Mouse (Mus musculus) gastrocnemius, adult 8-10 months (tissue): Measurements from ENCODE around the gene Sgk1. TPM values are rescaled to one million over a fixed set of nuclear protein-coding genes. Genes with fewer than 3 reads are reported as not detected.
A peak's percentile ranks its signal among the peaks of the same experiment; 100 is the strongest.

Experiments used
- DNase-seq, 2 experiments: peaks; one replicate each; pipeline ENCODE4 v3.0.0; 2022; ENCODE audit warnings: low spot score in 2 of 2
- total RNA-seq, 4 experiments: library from RNA; stranded (reverse); gene quantifications; 2 replicates each; pipeline ENCODE4 v1.2.4; 2022

The Sgk1 gene
- total RNA-seq, 4 experiments from 2014 or later: 176 to 239 (median 185) TPM

DNA sequence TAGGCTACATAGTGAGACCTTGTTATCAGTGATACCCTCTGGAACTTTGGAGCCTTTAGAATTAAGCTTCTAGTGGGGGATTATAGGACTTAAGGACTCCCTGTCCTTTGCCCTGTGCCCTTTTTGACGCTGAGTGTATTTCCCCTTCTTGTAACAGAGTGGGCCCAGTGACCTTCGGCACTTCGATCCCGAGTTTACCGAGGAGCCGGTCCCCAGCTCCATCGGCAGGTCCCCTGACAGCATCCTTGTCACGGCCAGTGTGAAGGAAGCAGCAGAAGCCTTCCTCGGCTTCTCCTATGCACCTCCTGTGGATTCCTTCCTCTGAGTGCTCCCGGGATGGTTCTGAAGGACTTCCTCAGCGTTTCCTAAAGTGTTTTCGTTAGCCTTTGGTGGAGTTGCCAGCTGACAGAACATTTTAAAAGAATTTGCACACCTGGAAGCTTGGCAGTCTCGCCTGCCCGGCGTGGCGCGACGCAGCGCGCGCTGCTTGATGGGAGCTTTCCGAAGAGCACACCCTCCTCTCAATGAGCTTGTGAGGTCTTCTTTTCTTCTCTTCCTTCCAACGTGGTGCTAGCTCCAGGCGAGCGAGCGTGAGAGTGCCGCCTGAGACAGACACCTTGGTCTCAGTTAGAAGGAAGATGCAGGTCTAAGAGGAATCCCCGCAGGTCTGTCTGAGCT lies 116.7 kb downstream of the Sgk1 start:
- no peak for DNase-seq

DNA sequence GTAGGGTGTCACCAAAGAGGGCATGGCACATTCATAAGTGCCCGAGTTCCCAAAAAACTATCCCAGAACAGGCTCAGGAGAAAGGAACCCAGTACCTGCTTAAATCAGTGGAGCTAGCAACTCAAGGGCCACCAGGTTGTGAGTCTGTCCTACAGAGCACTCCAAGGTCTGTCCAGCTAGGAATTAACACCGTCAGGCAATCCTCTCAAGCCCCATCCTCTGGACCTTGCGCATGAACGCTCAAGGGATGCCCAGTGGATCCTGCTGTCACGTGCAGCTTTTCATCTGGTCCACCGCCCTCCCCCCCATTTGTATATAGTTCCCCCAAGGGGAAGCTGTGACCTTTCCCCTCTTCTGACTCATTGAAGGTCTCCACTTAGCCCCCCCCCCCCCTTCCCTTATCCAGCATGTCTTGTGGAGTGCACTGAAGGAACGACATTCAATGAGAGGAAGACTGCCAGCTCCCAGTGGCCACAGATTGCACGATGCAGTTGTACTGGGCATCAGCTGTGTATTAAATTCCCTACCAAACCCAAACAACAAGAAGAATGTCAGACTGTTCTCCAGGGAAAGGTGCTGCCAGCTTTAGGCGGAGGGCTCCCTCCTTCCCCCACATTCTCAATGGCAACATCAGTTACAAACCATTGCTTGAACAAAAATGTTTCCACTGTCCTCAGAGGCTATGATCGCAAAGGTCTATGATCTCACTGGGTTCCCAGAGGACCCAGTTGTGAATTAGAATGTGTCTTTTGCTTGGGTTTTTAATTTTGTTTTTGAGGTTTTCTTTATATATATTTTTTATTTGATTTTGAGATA lies 118.7 kb downstream of the Sgk1 start:
- peak in 1 of 2 experiments; percentile 37 for DNase-seq

DNA sequence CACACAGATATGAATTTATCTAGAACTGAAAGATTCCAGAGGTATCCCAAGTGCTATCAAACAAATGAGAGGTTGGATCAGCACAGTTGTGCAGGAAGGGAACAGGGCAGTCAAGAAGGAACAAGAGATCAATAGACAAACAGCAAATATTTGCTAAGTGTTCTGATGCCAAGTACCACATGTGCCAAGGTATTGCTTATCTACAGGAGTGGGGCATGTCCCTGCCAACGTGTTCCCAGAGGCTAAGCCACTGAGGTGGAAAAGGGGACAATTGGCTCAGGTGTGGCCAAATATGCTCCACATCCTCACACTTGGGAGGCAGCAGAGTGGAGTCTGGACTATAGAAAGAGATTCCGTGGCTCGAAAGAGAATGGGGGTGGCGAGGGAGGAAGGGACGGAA lies 119.6 kb downstream of the Sgk1 start:
- no peak for DNase-seq

DNA sequence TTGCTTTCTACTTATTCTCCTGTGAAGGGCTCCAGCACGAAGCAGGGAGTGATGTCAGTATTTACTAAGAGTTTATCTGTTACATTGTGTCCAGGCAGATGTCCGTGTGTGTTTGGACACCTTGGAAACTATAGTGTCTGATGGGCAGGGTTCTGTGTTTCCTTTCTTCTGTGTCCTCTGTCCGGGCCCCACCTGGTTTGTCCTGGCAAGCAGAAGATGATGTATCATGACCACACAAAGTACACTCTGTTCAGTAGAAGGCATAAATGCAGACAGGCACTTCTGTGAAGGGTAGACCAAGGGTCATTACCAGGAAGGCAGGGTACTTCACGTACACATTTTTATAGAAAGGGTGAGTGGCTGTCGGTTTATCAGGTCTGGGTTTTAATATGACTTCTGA lies 122.8 kb downstream of the Sgk1 start:
- DNase-seq: no peak

DNA sequence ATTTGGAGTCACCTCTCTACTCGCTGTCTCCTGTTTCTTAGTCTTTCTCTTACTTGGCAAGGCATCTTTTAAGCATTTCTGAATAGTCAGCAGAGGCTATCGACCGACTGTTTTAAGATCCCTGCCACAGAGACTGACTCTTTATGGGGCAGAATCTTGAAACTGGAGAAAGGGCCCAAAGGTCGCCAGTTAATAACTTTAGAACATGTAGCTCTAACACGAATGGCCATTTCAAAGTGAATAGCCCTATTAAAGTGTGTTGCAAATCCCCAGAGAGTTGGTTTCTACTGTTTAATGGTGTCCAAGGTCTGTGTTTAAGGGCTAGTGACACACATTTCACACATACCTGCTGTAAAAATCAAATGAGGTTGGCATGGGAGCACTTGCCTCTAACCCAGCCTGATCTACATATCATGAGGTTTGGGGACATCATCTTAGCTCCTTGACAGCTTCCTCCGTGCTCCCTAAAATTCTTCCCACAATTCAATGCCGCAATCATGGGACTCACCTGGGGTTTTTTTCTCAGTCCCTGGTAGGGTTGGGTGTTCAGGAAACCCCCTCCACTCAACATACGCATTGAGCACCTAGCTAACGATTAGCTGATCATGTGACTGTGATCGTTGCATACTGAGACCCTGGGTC lies 125.3 kb downstream of the Sgk1 start:
- DNase-seq: no peak

DNA sequence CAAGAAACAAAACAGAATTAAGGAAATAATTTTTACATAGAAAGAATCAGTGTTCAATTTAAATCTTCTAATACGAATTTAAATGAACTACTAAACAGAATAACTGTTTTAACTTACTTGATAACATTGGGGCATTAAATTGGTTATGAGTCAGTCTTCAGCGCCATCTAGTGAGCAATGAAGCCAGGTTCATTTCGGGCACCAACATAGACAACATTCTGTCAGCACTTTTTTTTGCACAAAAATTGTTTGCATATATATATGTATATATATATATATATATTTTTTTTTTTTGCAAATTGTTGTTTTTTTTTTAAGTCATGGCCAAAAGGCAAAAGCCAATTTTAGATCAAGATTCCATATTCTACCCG lies 125.8 kb downstream of the Sgk1 start:
- DNase-seq: no peak

DNA sequence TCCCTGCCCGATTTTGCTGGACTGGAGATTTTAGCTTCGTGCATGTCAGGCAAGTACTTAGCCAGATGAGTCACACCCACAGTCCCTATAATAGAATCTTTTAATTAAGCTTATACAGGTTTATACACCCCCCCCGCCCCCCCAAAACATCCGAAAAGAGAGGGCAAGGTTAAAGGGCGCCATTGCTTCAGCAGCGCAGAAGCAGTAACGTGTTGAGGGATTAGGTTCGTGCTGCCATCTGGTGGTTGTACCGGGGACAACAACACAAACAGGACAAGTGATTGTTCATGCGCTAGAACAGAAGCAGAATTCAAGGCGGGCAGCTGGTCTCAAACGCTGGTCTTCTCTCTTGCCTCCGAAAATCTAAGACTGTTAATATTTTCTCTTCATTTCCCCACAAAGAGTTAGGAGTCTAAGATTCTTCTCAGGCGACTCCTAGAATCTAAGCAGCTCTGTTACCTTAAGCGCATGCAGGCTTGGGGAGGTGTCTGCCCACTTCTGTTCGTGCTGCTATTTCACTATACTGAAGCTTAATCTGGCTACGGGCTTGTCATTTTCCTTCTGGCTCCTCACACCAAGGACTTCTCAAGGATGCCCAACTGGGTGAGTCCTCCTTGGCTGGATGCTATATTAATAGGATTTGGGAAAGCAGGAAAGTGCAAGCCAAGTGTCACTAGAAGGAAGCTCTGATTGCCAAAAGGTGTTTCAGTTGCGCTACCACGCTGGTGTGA lies 128.3 kb downstream of the Sgk1 start:
- peak; percentile 67 to 69 for DNase-seq

DNA sequence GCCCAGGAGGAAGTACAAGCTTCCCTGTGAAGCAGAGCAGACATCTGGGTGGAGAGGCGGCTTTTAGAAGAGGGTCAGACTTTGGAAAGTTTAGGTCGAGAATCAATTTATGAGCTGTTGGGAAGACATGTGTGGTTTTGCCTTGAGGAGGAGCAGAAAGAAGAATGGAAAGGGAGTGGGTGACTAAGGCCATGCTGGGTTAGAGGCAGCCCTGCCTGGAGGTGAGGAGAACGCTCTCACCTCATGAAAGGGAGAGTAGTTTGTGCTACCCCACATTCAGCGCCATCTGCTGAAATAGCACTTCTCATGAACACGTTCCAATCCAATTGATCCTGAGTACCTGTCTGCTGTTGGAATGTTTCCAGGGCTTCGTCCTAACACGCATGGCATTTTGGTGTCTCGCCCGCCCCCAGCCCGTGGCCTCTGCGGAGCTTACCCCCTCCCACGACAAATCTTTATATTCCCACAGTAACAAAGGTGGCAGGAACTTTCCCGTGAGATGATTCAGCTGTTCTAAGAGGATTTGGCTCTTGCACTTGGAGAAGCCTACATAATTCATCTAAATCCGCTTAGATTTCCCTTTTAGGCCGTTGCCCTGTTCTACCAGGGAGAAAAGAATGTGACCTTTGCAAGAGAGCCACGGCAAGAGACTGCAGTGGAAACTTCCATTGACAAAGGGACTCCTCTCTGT lies 135.6 kb downstream of the Sgk1 start:
- DNase-seq: no peak

DNA sequence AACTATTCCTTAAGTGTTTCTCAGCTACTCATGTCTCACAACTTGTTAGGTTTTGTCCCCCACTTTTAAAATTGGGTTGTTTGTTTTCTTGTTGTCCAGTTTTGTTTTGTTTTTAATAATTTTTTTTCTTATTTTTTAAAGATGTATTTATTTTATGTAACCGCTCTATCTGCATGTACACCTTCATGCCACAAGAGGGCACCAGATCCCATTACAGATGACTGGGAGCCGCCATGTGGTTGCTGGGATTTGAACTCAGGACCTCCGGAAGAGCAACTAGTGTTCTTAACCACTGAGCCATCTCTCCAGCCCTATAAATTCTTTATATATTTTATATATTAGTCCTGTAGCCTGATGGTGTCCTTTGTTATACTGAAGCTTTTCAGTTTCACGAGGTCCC lies 136.6 kb downstream of the Sgk1 start:
- DNase-seq: no peak

DNA sequence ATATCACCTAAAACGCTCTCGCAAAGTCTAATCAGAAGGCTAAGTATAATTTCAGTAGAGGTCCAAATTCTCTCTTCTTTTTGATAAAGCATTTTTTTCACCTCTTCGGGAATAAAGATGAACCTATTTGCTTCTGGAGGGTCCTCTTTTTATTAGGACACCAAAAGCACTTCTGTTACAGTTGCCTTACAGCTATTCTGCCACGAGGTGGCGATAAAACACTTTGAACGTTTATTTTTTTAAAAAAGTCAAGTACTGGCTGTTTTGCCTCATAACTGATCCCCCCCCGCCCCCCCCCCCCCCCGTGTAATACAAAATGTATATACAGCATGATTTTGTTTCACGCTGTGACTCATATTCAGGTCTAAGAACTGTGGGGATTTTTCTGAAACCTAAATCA lies 152.3 kb downstream of the Sgk1 start:
- no peak for DNase-seq

DNA sequence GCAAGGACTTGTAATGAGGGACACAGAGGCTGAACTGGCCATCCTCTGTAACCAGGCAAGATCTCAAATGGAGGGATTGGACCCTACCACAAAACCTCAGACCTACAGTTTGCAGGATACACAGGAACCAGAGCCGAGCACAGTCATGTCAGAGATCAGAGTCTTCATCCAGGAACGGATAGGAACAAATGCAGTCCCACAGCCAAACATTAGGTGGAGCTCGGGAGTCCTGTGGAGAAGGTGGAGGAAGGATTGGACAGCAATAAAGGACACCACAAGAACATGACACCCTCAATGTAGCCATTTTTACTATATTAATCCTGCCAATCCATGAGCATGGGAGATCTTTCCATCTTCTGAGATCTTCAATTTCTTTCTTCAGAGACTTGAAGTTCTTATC lies 154.3 kb downstream of the Sgk1 start:
- DNase-seq: peak in 1 of 2 experiments; percentile 25

Other genes with a start within 250 kb of the Sgk1 start
- not detected for gene 4930444G20Rik, start 185.9 kb downstream of the Sgk1 start, total RNA-seq